Mouse (Mus musculus): ENCODE data around the gene Cd83. TPM values are rescaled to one million over a fixed set of nuclear protein-coding genes. Genes with fewer than 3 reads are reported as not detected.

Gene Cd83
- polyA plus RNA-seq, 1 experiment from 2014 or later, result 5.4 TPM

DNA sequence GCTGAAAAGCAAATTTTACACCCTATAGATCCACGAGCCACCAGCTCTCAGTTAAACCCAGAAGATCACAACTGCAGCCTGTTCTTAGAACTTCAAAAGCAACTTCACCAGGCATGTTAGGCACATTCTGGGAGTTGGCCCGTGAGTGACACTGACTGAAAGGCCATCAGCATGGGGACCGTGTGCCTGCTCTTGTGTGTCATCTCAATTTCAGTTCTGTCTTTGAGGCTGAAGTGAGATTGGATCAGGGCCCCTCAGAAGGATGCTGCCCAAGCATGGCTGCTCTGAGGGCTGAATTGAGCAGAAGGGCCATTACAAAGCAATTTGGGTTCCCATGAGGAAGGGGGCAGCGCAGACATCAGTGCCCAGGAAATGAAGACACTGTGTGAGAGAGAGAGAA, 37.7 kb downstream of the Cd83 start:
- H3K36me3 ChIP-seq, result no peaks in the 10 kb centered on the region
- H3K9me3 ChIP-seq, result 0 out of 2 replicates have a peak, but pooled peaks cover 4% of the 10 kb centered on the region
- no peak overlapping the region for H3K4me3 ChIP-seq
- no peak overlapping the region for H3K27ac ChIP-seq
- WGBS, result 83% methylated on average over 4 of the region's 4 CpGs
- no peaks in the 10 kb centered on the region for H3K4me1 ChIP-seq (replicated peaks)
- H3K27me3 ChIP-seq (ENCODE audit: insufficient read depth, poor library complexity, severe bottlenecking), result no peaks in the 10 kb centered on the region
- no peak for DNase-seq (ENCODE audit: low spot score)

DNA sequence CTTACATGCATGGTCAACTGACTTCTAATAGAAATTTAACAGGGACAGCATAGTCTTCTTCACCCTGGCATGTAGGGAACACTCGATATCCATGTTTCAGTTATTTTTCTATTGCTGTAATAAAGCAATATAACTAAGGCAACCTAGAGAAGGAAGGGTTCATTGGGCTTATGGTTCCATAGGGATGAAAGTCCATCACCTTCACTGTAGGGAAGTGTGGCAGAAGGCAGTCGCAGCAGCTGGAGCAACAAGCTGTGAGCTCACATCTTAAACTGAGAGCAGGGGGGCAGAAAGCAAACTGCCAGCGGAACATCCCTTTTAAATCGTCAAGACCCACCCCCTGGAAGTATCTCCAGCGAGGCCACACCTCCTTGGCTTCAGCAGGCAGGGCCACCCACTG, 44.1 kb downstream of the Cd83 start:
- H3K4me3 ChIP-seq, result no peak overlapping the region
- H3K27ac ChIP-seq, result no peak overlapping the region
- WGBS, result 52% methylated on average over 5 of the region's 5 CpGs
- 0 out of 2 replicates have a peak, but pooled peaks cover 4% of the 10 kb centered on the region for H3K9me3 ChIP-seq
- H3K4me1 ChIP-seq (replicated peaks), result 0 out of 2 replicates have a peak, but pooled peaks cover 3% of the 10 kb centered on the region
- no peaks in the 10 kb centered on the region for H3K27me3 ChIP-seq (ENCODE audit: insufficient read depth, poor library complexity, severe bottlenecking)
- DNase-seq (ENCODE audit: low spot score), result no peak
- H3K36me3 ChIP-seq, result no peaks in the 10 kb centered on the region

DNA sequence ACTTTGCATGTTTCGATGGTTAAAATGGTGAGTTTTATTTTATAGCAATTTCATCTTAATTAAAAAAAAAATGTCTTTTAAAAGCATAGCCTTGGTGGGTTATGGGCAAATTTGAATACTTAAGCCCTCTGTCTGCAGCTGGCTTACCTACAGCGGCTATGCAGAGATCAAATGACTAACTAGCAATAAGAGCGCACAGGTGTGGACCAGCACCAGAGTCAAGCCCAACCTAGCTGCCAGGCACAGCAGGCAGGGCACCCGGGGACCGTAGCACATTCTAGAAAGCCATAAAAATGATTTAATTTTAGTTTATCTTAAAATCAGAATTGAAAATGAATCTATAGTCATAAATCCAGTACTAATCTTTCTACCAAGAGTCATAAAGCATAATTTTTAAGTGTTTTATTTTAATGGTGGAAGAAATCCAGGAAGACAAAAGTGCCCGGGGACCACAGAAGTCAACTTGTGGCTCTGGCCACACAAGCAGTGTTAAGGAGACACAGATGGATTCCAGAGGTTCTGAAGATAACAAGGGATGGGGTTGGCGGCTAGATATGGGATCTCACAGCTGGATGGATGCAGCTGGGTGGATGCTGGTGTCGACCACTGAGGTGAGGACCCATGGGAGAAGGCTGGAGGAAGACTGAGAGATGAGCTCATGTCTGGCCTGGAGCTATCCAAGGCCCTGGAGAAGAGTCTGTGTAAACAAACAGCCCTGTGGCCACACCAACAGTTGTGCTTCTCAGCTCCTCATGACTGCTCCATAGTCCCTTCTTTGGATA, 46.5 kb downstream of the Cd83 start:
- Histone ChIP-seq H3K4me3 (no peak overlapping the region), H3K9me3 (0 out of 2 replicates have a peak, but pooled peaks cover 4% of the 10 kb centered on the region), H3K27ac (no peak overlapping the region), H3K4me1 (replicated peaks) (0 out of 2 replicates have a peak, but pooled peaks cover 3% of the 10 kb centered on the region), H3K27me3 (ENCODE audit: insufficient read depth, poor library complexity, severe bottlenecking) (no peaks in the 10 kb centered on the region), H3K36me3 (no peaks in the 10 kb centered on the region)
- DNase-seq (ENCODE audit: low spot score), result no peak
- WGBS, result 83% methylated on average over 8 of the region's 8 CpGs

DNA sequence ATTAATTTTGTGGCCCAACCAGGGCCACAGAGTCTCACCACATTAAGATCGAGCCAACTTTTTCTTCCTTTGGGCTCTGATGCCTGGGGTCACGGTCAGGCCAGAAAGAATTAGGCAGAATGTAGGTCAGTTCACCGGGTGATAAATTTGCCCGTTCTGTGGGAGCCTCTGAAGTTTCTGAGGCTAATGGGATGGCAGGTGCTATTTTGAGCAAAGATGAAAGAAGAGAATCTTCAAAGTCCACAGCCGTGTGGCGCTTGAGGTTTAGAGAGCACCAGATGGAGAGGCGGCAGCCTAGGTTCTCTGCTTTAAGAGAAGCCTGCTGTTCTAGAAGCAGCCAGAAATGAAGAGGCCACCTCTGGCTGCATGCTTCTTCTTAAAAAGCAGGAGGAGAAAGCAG, 48.2 kb downstream of the Cd83 start:
- Histone ChIP-seq H3K9me3 (no peaks in the 10 kb centered on the region), H3K4me1 (replicated peaks) (0 out of 2 replicates have a peak, but pooled peaks cover 3% of the 10 kb centered on the region), H3K4me3 (no peak overlapping the region), H3K27ac (no peak overlapping the region), H3K36me3 (no peaks in the 10 kb centered on the region), H3K27me3 (ENCODE audit: insufficient read depth, poor library complexity, severe bottlenecking) (no peaks in the 10 kb centered on the region)
- WGBS, result 79% methylated on average over 7 of the region's 7 CpGs
- DNase-seq (ENCODE audit: low spot score), result no peak

DNA sequence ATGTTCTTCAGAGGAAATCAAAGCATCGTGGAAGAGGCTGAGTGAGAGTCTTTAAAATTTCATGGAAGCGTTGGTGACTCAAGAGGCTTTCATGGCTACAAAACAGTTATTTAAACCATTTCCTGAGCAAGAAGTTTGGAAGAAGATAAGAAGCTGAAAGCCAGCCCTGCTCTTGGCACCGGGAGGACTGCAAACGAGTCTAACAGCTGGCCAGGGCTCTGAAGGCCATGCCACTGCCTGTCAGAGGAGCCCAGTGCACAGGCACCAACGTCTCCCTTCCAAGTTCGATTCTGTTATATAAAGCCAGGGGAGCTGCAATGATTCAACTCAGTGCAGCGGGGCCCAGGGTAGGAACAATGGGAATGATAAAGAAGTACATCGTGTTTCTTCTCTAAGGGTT, 51.8 kb downstream of the Cd83 start:
- H3K4me3 ChIP-seq, result no peak overlapping the region
- 81% methylated on average over 8 of the region's 8 CpGs for WGBS
- H3K27ac ChIP-seq, result no peak overlapping the region

DNA sequence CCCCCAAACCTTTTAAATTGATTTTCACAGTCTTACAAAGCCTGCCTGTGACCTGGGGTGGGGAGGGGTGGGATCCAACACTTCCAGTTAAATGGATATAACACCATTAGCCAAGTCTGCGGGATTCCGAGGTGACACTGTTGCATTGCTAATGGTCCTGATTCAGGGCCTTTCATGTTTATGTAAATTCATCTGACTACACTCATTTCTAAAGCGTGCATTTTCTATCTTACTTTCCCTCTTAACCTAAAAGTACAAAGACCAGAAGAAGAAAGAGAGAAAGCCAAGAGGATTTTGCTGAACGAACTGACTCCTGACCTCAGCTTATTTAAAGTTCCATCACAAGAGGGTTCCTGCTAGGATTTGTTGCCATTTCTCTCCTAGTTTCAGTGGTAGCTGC, 53.2 kb downstream of the Cd83 start:
- no peak for DNase-seq (ENCODE audit: low spot score)
- Histone ChIP-seq H3K4me3 (no peak overlapping the region), H3K9me3 (no peaks in the 10 kb centered on the region), H3K27me3 (ENCODE audit: insufficient read depth, poor library complexity, severe bottlenecking) (no peaks in the 10 kb centered on the region), H3K36me3 (no peaks in the 10 kb centered on the region), H3K4me1 (replicated peaks) (0 out of 2 replicates have a peak, but pooled peaks cover 2% of the 10 kb centered on the region), H3K27ac (no peak overlapping the region)
- 43% methylated on average over 4 of the region's 4 CpGs for WGBS

More for the DNA sequence above, 51.8 kb downstream of the Cd83 start:
- no peaks in the 10 kb centered on the region for H3K27me3 ChIP-seq (ENCODE audit: insufficient read depth, poor library complexity, severe bottlenecking)
- DNase-seq (ENCODE audit: low spot score), result no peak
- no peaks in the 10 kb centered on the region for H3K9me3 ChIP-seq
- H3K36me3 ChIP-seq, result no peaks in the 10 kb centered on the region
- 0 out of 2 replicates have a peak, but pooled peaks cover 3% of the 10 kb centered on the region for H3K4me1 ChIP-seq (replicated peaks)

DNA sequence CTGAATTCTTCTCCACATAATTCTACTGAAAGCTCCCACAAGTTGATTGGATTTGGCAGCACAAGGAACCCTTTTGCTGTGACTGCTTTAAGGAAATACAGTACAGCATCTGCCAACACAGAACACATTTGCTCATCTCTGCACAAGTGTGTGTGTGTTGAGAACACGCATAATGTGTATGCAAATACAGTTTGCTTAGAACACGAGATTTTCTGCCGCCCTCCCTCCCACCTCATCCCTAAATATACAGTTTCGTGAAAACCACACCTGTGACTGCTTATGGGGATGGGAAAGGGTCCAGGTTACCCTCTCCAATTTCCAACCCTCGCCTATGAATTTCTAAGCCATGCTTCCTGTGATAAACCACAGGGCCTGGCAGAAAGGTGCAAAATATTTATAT, 60.6 kb downstream of the Cd83 start:
- H3K9me3 ChIP-seq, result no peaks in the 10 kb centered on the region
- no peak overlapping the region for H3K27ac ChIP-seq
- peaks cover 6% of the 10 kb centered on the region for H3K4me1 ChIP-seq (replicated peaks)
- H3K4me3 ChIP-seq, result no peak overlapping the region
- no peaks in the 10 kb centered on the region for H3K36me3 ChIP-seq
- no peak for DNase-seq (ENCODE audit: low spot score)
- WGBS, result 85% methylated on average over 5 of the region's 5 CpGs
- H3K27me3 ChIP-seq (ENCODE audit: insufficient read depth, poor library complexity, severe bottlenecking), result no peaks in the 10 kb centered on the region

DNA sequence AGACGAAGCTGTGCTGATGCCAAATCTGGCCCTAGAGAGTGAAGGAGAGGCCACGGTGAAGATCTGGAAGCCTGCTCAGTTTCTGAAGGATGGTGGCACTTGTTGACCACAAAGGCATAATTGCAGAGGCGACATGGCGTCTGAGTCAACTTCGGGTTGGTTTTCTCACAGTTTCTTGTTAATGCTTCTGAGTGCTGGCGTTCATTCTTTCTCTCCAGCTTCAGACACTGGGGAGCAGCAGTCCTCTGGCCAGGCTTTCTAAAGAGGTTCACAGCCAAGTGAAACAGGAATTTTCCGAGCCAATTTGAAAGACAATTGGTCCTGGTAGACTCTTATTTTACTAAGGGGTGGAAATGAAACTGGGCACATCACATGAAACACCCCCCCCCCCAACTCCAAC, 62.6 kb downstream of the Cd83 start:
- no peak overlapping the region for H3K27ac ChIP-seq
- no peaks in the 10 kb centered on the region; the same call in 1 of the 2 replicates for H3K27me3 ChIP-seq (ENCODE audit: insufficient read depth, poor library complexity, severe bottlenecking)
- H3K4me3 ChIP-seq, result no peak overlapping the region
- peaks cover 20% of the 10 kb centered on the region for H3K4me1 ChIP-seq (replicated peaks)
- no peaks in the 10 kb centered on the region for H3K36me3 ChIP-seq
- DNase-seq (ENCODE audit: low spot score), result no peak
- 92% methylated on average over 7 of the region's 7 CpGs for WGBS
- no peaks in the 10 kb centered on the region for H3K9me3 ChIP-seq

DNA sequence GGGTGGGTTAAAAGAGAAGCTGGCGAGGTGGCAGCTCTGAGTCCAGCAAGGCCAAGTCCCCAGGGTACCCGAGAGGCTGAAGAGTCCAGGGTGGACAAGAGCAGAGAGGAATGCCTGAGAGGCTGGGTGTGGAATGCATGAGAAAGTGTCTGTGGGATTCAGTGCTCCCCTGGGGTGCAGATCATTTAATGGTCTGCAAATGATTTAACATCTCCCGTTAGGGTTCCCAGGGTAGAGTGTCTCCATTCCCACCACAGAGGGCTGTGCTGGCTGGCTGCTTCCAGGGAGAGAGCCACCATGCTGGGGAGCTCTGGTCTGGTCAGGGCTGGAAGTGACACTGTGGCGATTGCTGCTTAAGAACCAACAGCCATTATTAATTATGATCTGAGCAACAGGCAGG, 65.2 kb downstream of the Cd83 start:
- 42% methylated on average over 4 of the region's 4 CpGs for whole genome bisulfite sequencing
- Histone ChIP-seq H3K4me3 (no peak overlapping the region), H3K4me1 (replicated peaks) (peaks cover 20% of the 10 kb centered on the region), H3K27me3 (ENCODE audit: insufficient read depth, poor library complexity, severe bottlenecking) (no peaks in the 10 kb centered on the region; the same call in 1 of the 2 replicates), H3K27ac (no peak overlapping the region), H3K36me3 (no peaks in the 10 kb centered on the region), H3K9me3 (no peaks in the 10 kb centered on the region)
- no peak for DNase-seq (ENCODE audit: low spot score)

DNA sequence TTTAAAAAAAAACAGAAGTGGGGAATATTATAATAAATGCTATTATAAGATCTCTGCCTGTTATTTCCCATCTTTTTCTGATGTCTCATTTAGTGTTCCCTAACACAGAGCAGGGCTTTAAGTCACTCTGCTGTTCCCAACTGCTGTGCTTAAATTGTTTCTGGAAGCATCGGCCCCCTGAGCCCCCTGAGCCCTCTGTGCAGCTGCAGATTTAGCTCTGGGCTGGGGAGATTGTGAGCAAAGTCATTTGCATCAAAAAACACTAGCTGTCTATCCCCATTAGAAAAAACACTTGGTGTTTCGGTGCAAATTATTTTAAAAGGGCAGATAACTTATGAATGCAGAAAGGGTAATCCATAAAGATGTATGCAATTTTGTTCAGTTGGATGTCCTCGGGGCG, 66.5 kb downstream of the Cd83 start:
- H3K36me3 ChIP-seq, result no peaks in the 10 kb centered on the region
- H3K27ac ChIP-seq, result no peak overlapping the region
- H3K27me3 ChIP-seq (ENCODE audit: insufficient read depth, poor library complexity, severe bottlenecking), result no peaks in the 10 kb centered on the region; the same call in 1 of the 2 replicates
- no peak overlapping the region for H3K4me3 ChIP-seq
- 52% methylated on average over 4 of the region's 4 CpGs for WGBS
- no peaks in the 10 kb centered on the region for H3K9me3 ChIP-seq
- H3K4me1 ChIP-seq (replicated peaks), result peaks cover 20% of the 10 kb centered on the region
- no peak for DNase-seq (ENCODE audit: low spot score)

Other genes with a start within 250 kb of the Cd83 start
- 7.3 and 8.9 TPM in 2 replicates for gene Mcur1, start 224.6 kb upstream of the Cd83 start, polyA plus RNA-seq (2016; fragmentation: Nextera tagmentation; extraction: Ambion mirVana)
- 4.6 and 6.6 TPM in 2 replicates for gene Rnf182, start 169.1 kb upstream of the Cd83 start, polyA plus RNA-seq (2016; fragmentation: Nextera tagmentation; extraction: Ambion mirVana)

Data from hindbrain, embryonic 10.5 days (tissue).